Mouse (Mus musculus) embryonic fibroblast, embryonic 13.5 days (primary cell): ENCODE data around the gene Inpp5a.

Source experiments
- CTCF ChIP-seq: IDR thresholded peaks from 2 replicates; pipeline ENCODE4 v1.5.1; 2011; ENCODE audit warnings: mild to moderate bottlenecking, control low read depth, low read length, moderate library complexity, borderline replicate concordance; ENCODE audit not compliant: insufficient read depth
- POLR2A ChIP-seq: IDR thresholded peaks from 2 replicates; pipeline ENCODE4 v1.6.1; 2011; ENCODE audit warnings: low read depth, mild to moderate bottlenecking, control low read depth, low read length, moderate library complexity

- TF ChIP-seq CTCF (no peak), POLR2A (no peak)
These were observed 7.0 kb upstream of the Inpp5a start for GRCm38 (mm10) chr7:139381877-139382276.
